Mouse (Mus musculus) regulatory T cell (primary cell): ENCODE data around the gene Dcaf10.
"Not testable (repeated sequence)": the region's sequence is repeated elsewhere in the genome, so short reads cannot be mapped to it uniquely, and the experiment has no call there.

Experiments
- in situ Hi-C: fragments of 300-600 bp; cut with MboI, MseI; formaldehyde crosslinking; loops from one replicate; pipeline ENCODE4 v1.15.1; 2025; ENCODE audit warnings: high pct_unique_total_duplicates

Dcaf10 gene

DNA sequence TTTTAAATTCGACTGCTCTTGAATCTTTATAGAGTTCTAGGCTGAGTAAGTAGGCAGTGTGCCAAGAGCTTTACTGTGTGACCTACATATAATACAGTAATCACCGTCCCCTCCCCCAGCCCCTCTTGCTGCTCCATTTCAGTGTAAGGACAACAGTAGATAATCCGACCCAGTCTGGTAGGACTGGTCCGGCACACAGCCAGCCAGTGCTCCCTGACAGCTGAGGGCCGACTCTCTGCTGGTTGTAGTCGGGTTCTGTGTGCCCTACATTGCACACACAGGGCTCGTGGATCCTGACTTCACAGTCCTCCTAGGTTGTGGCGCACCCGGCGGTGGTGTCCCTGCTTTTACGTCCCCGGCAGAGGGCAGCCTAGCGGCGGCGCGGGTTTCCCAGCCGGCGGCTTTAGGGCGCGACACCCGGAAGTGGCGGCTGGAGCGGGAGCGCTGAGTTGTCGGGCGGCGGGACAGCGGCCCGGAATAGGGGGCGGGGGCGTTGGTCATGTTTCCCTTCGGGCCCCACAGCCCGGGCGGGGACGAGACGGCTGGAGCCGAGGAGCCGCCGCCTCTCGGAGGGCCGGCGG lies at the start of gene Dcaf10:
Gene Dcaf10, plus strand, starts transcription at position 433 of the 581 bp plus-strand sequence.
- in situ Hi-C loops: no loop called here

DNA sequence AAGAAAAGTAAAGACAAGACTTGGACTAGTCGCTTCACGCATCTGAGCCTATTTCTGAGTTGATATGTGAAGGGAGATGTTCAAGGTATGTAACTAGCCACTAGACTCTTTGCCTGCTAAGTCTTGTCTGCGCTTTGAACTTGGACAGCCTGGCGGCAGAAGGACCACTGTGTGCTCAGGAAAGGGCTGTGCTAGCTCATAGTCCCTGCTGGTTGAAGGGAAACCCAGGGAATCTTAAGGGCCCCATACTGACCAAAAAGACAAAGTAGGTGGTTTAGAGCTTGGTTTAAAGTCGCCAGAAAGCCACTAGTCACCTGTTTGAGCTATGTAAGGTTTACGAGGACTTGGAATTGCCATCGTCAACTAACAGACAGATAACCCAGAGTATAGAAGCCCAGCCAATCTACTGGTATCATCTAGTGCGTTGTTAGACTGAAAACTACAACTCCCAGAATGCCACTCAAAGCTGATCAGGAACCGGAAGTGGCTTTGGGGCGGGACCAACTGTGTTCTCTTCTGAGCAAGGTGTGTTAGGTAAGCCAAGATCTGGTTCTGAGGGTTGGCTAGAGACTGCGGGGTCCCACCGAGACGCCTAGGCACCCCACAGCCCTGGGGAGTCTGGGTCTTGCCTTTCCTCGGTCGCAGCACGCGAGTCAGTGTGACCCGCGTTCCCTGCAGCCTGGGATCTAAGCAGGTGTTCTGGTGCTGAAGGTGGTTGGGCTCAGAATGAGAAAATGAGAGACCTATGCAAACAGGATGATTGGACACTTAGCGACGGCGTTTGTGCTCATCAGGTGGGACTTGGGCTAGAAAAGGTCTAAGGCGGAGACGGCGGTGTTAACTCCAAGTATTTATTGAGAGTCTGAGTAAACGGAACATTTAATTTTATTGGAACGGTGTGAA lies 45.0 kb upstream of the Dcaf10 start, which contains the start of gene Trmt10b:
Gene Trmt10b, plus strand, starts transcription at position 466 of the 903 bp plus-strand sequence.
- in situ Hi-C loops: no loop called here

DNA sequence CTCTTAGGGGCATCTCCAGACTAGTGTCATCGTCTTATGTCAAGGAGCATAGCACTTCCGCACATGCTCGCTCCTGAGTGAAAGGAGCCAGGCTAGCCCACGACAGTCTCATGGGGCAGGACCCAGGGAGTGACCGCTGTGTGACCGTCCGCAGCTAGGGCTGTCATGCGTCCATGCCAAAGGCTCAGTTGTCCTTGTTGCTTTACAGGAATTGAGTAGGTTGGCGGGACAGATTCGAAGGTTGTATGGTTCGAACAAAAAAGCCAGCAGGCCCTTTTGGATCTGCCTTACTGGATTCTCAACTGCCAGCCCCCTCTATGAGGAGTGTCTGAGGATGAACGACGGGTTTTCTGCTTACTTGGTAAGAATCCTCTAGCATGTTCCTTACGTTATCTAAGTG lies 36.4 kb upstream of the Dcaf10 start:
- in situ Hi-C loops: no loop called here

DNA sequence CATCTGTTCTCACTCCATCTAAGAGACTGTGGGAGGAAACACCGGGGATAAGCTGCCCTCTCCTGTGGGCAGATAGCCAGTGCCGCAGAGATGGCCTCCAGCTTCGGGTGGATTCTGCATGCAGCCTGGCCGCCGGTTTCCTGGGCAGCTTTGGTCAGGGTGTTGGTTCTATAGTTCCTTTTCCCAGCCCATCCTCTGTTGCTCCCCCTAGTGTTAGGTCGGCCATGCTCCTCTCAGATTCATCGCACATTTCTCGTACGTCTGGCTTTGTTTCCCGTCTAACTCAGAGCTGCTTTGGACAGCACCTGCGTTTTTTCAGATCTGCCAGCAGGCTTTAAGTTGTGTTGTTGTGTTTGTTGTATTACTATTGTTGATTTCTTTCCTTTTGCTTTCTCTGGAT lies 33.9 kb upstream of the Dcaf10 start:
- in situ Hi-C loops: no loop called here

DNA sequence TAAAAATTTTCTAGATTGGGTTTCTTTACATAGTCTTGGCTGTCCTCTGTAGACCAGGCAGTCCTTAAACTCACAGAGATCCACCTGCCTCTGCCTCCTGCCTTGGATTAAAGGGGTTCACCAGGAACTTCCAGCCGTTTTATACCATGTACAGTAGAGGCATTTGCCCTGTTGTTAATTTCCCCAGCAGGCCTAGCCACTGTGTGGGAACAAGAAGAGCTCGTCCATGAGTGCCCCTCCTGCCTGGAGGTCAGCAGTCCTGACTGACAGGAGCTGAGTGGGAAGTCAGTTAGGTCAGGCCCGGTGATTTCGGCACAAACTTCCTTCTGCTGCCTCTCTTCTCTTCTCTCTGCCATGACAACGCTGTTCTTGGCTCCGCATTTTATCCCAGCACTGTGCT lies 33.3 kb upstream of the Dcaf10 start:
- in situ Hi-C loops: no loop called here

DNA sequence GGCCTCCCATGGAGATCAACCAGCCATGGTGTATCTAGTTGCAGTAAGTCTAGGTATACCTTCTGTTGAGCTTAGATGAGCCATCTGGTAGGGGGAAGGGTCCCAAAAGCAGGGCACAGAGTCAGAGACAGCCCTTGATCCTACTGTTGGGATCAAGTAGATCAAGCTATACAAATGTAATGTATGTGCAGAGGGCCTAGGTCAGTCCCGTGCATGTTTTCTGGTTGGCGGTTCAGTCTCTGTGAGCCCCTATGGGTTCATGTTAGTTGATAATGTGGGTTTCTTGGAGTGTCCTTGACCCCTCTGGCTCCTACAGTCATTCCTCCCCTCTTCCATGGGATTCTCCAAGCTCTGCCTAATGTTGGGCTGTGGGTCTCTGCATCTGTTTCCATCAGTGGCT lies 30.8 kb upstream of the Dcaf10 start:
- in situ Hi-C loops: no loop called here

DNA sequence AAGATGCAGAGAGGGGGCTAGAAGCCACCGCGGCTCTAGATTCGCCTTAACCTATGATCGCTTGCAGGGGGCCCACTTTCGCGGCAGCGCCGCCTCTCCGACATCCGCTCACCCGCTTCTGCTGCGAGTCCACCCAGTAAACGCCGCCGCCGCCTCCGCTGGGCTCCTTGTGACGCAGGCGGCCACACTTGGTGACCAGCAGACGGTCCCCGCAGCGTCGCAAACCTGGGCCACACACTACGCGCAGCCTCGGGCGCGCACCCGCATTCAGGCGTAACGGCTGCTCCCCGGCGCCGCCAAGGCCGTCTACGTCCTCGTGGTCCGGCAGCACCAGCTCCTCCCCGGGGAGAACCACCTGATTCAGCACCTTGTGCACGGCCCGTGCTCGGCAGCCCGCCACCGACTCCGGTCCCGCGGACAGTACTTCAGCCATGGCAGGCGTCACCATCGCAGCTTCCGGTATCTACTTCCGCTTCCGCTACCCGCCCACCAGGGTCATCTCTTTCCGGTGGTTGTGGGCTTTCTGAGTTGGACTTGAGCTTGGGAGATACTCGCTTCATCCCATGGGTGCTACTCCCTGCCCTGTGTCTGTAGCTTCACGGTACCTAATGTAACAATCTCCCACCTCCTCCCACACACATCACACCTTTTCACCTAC lies 21.6 kb upstream of the Dcaf10 start:
- in situ Hi-C loops: no loop called here

DNA sequence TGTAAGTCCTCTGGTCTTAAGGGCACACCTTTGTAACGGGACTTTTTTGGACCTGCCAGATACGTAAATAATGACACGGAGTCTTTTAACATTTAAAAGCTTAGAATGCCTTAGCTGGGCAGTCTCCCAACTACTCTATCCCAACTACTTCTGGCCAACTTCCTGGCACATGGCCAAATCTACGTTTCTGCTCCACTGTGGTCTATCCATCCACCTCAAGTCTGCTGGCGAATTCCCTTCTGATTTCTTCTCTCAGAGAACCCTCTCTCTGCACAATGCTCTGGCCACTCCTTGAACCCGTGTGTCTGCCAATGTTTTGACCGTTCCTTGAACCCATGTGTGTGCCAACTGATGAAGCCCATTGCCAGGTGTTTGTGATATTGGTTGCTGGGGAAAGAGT lies 10.8 kb upstream of the Dcaf10 start:
- in situ Hi-C loops: no loop called here

DNA sequence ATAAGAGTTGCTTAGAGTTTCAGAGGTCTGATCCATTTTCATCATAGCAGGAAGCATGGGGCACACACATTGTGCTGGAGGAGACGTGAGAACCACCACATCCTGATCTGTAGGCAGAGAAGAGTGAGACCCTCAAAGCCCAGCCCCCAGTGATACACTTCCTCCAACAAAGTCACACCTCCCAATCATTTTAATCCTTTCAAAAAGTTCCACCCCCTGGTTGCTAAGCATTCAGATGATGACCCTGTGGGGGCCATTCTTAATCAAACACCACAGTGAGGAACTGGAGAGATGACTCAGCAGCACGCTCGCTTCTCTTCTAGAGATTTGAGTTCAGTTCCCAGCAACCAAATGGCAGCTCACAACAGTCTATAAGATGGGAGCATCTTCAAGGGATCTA lies 9.4 kb upstream of the Dcaf10 start:
- in situ Hi-C loops: no loop called here

DNA sequence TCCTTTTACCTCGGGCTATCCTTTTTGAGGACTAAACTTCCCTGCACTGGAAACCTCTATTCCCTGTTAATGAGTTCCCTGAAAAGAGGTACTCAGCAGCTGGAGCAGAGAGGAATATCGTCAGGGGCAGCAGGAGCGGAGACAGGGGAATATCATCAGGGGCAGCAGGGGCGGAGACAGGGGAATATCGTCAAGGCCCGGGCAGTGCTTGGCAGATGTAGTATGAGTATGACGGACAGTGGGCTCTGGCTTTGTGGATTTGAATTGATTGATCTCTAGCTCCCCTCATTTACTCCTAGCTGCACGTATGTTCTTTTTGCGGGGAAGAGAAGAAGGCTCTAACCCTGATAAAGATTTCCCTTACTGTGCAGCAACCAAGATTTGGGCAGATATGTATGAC lies 675 bp upstream of the Dcaf10 start:
- in situ Hi-C loops: no loop called here

DNA sequence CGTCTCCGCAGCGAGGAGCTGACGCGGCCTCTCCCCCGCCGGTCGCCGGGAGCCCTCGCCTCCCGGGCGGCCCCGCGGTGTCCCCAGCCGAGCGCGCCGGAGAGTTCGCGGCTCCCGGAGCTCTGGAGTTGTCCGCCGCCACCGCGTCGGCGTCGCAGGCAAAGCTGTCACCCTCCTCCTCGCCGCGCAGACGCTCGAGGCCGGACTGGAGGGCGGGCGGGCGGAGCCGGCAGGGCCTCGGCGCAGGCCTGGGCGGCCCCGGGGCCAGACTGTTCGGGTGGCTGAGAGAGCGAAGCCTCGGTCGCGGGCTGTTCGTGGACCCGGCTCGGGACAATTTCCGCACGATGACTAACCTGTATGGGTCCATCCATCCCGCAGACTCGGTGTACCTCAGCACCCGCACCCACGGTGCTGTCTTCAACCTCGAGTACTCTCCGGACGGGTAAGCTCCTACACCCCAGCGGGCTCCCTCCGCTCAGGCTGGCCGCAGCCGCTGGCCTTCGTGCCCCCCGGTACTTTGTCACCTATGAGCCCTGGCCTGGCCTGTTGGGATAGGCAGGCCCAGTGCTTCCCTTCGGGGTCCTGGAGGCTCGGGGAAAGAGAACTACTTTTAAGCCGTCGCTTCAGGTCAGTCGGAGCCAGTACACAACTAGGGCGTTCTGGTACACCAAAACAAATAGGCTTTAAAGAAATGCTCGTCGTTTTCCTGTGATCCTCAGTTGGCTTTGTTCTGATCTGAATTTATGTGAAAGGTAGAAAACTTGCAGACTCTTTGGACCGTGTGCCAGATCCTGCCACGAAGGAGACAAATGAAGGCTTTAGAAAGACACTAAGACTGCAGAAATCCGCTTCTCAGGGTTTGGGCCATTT lies 620 bp downstream of the Dcaf10 start, which contains the start of gene Exosc3:
Gene Exosc3, minus strand, starts transcription at position 447 of the 870 bp plus-strand sequence.
- in situ Hi-C loops: no loop called here

DNA sequence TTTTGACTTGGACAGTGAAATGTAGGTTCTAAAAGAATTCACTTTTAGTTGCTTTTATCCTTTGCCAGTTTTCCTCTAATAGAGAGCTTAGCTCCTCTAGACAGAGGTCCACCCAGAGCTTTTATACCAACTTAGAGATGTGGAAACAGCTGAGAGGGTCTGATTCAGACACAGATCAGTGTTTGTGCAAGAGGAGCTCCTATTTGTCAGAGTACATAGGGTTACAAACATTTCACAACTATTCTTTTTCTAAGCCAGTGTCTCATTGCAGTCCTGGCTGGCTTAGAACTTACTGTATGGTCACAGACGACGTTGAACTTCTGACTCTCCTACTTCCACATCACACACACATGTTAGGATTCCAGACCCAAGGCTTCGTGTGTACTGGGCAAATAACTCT lies 14.8 kb downstream of the Dcaf10 start:
- in situ Hi-C loops: no loop called here

DNA sequence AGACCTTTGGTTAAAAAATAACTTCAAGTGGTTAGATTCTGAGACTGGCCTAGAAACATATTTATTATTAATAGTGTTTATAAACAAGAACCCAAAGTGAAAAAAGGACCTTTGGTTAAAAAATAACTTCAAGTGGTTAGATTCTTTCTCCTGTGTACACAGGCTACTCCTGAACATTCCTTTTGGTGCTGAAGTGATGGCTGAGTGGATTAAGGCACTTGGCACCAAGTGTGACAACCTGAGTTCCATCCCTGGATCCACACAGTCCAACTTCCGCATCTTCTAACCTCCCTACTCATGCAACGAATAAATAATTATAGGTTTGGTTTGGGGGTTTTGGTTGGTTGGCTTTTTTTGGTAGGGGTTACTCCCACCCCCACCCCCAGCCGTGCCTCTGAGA lies 29.4 kb downstream of the Dcaf10 start:
- in situ Hi-C loops: no loop called here

DNA sequence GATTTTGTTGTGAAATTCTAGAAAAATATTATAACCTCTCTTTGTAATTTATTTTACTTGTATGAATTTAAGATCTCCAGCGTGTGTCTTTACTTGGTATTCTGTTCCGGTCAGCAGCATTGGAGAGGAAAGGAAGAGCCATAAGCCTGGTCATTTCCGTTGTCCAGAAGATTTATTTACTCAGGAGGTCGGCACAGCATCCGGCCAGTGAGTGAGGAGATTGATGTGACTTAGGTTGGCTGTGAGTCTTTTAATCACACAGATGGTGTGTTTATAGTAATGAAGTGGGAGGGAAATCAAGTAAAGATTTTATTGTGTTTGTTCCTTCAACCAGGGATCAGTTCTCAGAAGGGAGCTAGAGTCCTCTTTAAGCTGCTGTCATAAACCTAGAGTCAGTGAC lies 33.0 kb downstream of the Dcaf10 start:
- in situ Hi-C loops: no loop called here

DNA sequence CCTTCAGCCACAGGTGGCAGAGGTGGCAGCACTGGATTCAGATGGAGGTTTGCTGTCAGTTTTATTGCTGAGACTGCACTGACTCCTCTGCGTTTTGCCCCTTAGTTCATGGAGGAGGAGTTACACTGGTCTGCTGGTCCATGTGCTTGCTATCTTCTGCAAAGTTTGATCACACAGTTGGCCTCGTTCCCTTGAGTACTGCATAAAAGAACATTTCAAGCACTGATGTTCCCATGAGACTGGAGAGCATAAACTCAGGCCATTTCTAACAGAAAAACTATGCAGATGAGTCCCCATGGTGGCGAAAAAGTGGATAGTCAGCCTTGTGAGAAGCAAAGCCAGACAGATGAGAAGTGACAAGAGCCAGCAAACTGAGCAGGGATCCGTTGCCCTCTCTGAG lies 34.7 kb downstream of the Dcaf10 start:
- in situ Hi-C loops: no loop called here

DNA sequence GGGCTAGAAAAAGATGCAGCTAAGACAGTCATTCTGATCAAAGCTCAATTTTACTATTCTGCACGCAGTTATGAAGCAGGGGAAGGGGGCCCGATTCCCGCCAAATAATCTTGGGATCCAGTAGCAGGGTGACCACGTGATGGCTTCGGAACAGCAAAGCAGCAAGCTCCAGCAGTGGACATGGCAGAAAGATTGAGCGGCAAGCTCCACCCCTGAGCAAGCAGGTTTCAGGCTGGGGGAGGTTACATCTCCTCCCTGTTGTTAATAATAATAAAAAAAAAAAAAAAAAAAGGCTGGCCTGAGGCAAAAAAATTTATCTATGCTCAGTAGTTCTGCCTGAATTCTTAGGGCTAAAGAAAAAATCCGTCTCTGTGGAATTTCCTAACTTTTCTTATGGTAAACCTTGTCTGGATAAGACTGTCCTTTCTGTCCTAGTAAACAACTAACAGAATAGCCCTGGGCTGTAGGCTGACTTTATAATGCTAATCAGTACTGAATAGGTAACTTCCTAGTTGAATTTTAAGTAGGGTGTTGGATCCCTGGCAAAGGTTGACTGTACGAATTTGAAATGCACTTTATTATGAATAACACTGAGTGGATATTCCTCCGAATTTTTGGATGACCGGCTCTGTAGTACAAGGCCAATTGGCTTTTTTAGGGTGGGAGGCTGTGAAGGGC lies 39.1 kb downstream of the Dcaf10 start:
- in situ Hi-C loops: not testable (repeated sequence)

DNA sequence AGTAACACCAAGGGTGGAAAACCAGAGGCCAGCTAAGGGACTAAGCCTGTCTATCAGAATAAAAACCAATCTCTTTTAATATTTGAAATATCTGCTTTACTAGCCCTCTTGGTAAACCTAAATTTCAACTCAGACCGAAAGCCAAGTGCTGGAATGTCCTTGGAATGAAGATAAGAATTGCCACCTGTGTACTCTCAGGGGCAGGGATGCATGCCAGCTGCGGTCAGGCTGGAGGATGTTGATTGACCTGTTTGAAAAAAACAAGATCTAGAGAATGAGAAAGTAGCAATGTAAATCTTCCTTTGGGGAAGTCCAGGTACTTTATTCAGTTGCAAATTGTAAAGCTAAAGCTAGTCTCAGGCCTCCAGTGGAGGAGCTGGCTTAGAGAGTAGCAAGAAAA lies 40.2 kb downstream of the Dcaf10 start:
- in situ Hi-C loops: not testable (repeated sequence)

DNA sequence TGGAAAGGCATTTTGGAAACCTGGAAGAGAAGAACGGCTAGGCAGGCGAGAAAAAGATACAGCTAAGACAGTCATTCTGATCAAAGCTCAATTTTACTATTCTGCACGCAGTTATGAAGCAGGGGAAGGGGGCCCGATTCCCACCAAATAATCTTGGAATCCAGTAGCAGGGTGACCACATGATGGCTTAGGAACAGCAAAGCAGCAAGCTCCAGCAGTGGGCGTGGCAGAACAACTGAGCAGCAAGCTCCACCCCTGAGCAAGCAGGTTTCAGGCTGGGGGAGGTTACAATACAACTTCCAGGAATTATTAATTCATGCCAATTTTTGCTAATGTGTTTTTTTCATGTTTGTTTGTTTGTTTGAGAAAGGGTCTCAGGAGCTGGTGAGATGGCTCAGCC lies 45.4 kb downstream of the Dcaf10 start:
- in situ Hi-C loops: not testable (repeated sequence)

DNA sequence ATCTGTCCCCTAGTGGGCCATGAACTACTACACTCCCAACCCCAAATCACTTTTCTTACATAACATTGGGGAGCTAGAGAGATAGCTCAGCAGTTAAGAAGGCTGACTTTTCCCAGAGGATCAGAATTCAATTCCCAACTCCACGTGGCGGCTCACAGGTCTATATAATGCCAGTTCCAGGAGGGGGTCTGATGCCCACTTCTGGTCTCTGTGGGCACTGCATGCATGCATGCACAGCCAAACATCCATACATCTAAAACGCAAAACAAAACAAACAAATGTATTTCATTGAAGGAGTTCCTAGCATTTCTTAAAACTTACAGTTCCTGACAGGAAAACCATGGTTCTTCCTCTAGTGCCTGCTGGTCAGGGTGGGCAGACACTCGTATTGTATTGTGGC lies 50.2 kb downstream of the Dcaf10 start:
- in situ Hi-C loops: no loop called here

DNA sequence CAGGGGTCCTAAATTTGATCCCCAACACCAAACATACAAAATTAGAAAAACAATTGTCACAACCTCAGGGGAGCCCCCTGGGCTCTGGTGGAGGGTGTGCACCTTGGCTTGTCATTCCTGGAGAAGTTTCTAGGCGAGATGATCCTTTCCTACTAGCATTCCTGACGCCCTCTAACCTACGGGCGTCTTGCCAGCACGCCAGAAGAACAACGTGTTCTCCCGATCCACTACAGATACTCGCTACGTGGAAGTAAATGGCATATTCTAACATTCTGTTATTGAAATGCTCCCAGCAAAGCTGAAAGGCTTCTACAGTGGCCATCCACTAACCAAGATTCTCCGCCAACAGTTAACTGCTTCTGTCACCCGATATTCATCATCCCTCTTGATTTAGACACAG lies 50.7 kb downstream of the Dcaf10 start:
- in situ Hi-C loops: no loop called here

DNA sequence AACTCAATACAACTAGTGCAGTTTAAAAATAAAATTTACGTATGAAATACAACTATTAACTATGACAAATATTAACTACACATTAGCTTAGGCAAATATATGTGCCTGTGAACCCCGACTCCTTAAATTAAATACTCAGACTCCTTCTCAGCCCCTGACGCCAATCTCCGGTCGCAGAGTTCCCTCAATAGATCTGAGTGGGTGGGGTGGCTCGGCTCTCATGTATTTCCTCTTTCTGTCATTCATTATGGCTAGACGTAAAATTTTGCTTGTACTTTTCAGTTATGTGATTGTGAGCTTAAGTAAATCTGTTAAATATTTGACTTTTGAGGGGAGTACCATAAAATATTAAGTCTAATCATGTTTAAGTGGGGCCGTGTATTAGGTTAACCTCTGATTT lies 51.1 kb downstream of the Dcaf10 start:
- in situ Hi-C loops: no loop called here
